Mouse (Mus musculus) myocyte (in vitro differentiated cells): ENCODE data around the gene Clic3. TPM values are rescaled to one million over a fixed set of nuclear protein-coding genes. Genes with fewer than 3 reads are reported as not detected.
A peak's percentile ranks its signal among the peaks of the same experiment; 100 is the strongest.

Experiments used
- H3K27me3 ChIP-seq: one replicate; pipeline ENCODE4 v1.6.1; 2011; ENCODE audit not compliant: control insufficient read depth, insufficient read depth, insufficient read length
- H3K36me3 ChIP-seq: one replicate; pipeline ENCODE4 v1.6.1; 2011; ENCODE audit not compliant: control insufficient read depth, insufficient read depth
- H3K4me2 ChIP-seq: one replicate; pipeline ENCODE4 v1.6.1; 2011; ENCODE audit warnings: low read depth, control low read depth
- H3K4me3 ChIP-seq: one replicate; pipeline ENCODE4 v1.5.1; 2011; ENCODE audit warnings: mild to moderate bottlenecking, control low read depth, moderate library complexity
- H3K79me2 ChIP-seq: one replicate; pipeline ENCODE4 v1.6.1; 2011; ENCODE audit not compliant: control insufficient read depth, insufficient read depth
- H3ac ChIP-seq: one replicate; pipeline ENCODE4 v1.6.1; 2011; ENCODE audit not compliant: control insufficient read depth, insufficient read length
- CEBPB ChIP-seq: IDR thresholded peaks from 2 replicates; pipeline ENCODE4 v1.6.1; 2011; ENCODE audit warnings: mild to moderate bottlenecking, moderate library complexity; ENCODE audit not compliant: poor library complexity, insufficient read depth, severe bottlenecking
- E2F4 ChIP-seq: IDR thresholded peaks from one replicate; pipeline ENCODE4 v1.6.1; 2011; ENCODE audit warnings: mild to moderate bottlenecking, control low read depth, moderate library complexity; ENCODE audit not compliant: insufficient read depth
- MAX ChIP-seq: IDR thresholded peaks from one replicate; pipeline ENCODE4 v1.6.1; 2011; ENCODE audit warnings: low read depth, mild to moderate bottlenecking, control low read depth
- MYOD1 ChIP-seq, 3 experiments: IDR thresholded peaks; one replicate each; pipeline ENCODE4 v1.6.1; 2011; ENCODE audit warnings: control low read depth in 2 of 3, low read depth in 2 of 3, mild to moderate bottlenecking in 2 of 3, moderate library complexity in 1 of 3; ENCODE audit not compliant: insufficient read length in 2 of 3, control insufficient read depth in 1 of 3
- MYOG ChIP-seq, 3 experiments: IDR thresholded peaks; one replicate each; pipeline ENCODE4 v1.6.1; 2011; ENCODE audit warnings: control low read depth in 2 of 3, low read depth in 2 of 3, mild to moderate bottlenecking in 2 of 3; ENCODE audit not compliant: insufficient read length in 2 of 3, control insufficient read depth in 1 of 3, insufficient read depth in 1 of 3
- POLR2A ChIP-seq: IDR thresholded peaks from one replicate; pipeline ENCODE4 v1.6.1; 2011; ENCODE audit warnings: low read depth, mild to moderate bottlenecking, control low read depth, moderate library complexity; ENCODE audit not compliant: insufficient read length
- POLR2AphosphoS2 ChIP-seq: IDR thresholded peaks from one replicate; pipeline ENCODE4 v1.6.1; 2011; ENCODE audit warnings: low read depth, control low read depth; ENCODE audit not compliant: insufficient read length
- REST ChIP-seq: IDR thresholded peaks from one replicate; pipeline ENCODE4 v1.6.1; 2011; ENCODE audit warnings: mild to moderate bottlenecking, control low read depth, moderate library complexity; ENCODE audit not compliant: insufficient read depth, insufficient read length
- SRF ChIP-seq: IDR thresholded peaks from one replicate; pipeline ENCODE4 v1.6.1; 2011; ENCODE audit warnings: low read depth; ENCODE audit not compliant: control insufficient read depth, insufficient read length
- TCF12 ChIP-seq: IDR thresholded peaks from one replicate; pipeline ENCODE4 v1.6.1; 2011; ENCODE audit warnings: mild to moderate bottlenecking, control low read depth; ENCODE audit not compliant: poor library complexity, insufficient read depth, severe bottlenecking
- TCF3 ChIP-seq: IDR thresholded peaks from one replicate; pipeline ENCODE4 v1.6.1; 2011; ENCODE audit warnings: low read depth, control low read depth; ENCODE audit not compliant: insufficient read length
- USF1 ChIP-seq: IDR thresholded peaks from one replicate; pipeline ENCODE4 v1.6.1; 2011; ENCODE audit warnings: low read depth, mild to moderate bottlenecking, control low read depth, moderate library complexity
- polyA plus RNA-seq: library from polyadenylated mRNA; unstranded; fragments of >200 nt; fragmentation: generic; extraction: Trizol; gene quantifications from one replicate; pipeline ENCODE4 v1.2.1, GENCODE M21; 2012; ENCODE audit warnings: missing spikeins

Gene Clic3
- polyA plus RNA-seq, 1 experiment, result 13.5 TPM

DNA sequence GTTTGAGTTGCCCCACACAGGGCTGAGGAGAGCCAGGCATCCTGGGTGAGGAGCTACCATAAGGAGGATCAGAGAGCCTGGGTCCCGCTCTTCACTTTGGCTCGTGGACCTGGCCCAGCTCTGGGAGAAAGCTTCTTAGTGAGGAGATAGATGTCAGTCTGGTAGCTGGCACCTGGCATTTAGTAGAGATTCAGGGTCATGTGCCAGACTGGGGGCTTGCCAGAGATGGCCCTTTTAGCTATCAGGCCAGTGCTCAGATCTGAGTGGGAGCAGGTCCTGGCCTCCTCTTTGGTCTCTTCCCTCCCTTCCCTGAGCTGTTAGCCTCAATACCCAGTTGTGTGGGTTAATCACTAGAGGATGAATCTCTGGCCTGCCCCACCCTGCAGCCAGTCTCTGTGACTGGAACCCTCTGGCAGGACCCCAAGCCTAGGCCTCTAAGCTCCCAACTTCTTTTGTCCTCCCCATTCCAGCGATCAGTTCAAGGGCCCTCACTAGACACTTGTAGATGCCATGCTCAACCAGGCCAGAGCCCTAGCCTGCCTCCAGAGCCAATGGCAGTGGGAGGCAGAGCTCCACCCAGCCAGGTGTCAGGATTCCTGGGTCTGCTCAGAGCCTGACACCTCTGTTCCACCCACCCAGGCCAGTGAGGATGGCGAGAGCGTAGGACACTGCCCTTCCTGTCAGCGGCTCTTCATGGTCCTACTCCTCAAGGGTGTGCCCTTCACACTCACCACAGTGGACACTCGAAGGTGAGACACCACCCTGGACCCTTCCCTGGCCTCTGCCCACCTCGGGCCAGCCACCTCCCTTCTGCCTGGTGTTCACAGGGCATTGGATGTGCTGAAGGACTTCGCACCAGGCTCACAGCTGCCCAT lies 621 bp downstream of the Clic3 start:
- Histone ChIP-seq H3K4me2 (peak overlapping the region; percentile 53), H3K79me2 (no peaks in the 10 kb centered on the region), H3K4me3 (no peak overlapping the region), H3K36me3 (no peaks in the 10 kb centered on the region), H3ac (no peak overlapping the region), H3K27me3 (no peaks in the 10 kb centered on the region)
- TF ChIP-seq MYOD1 (IDR thresholded peaks at IDR 0.05; ENCODE audit: control insufficient read depth in 1 of 3, insufficient read length in 2 of 3, low read depth in 2 of 3) (no peak), POLR2AphosphoS2 (peak; percentile 62)

DNA sequence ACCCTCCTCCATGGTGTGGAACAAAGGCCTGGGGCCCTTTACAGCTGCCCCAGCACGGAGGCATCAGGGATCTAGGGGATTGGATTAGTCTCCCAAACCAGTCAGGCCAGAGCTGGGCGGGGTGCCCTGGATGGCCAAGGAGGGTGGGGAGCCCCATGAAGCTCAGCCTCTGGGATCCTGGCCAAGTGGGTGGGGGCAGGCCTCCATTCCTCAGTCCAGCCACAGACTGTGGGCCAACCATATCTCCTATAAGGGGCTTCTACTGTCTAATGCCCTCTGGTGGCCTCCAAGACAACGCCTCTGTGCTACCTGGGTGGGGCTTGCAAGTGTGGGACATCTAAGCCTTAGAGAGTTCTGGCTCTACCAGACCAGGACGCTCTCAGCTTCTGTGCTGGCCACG lies 2.3 kb downstream of the Clic3 start:
- H3K79me2 ChIP-seq, result no peaks in the 10 kb centered on the region
- H3K27me3 ChIP-seq, result no peaks in the 10 kb centered on the region
- no peak overlapping the region for H3ac ChIP-seq
- peak overlapping the region; percentile 94 for H3K4me2 ChIP-seq
- H3K4me3 ChIP-seq, result peak overlapping the region; percentile 69
- no peaks in the 10 kb centered on the region for H3K36me3 ChIP-seq
- TF ChIP-seq CEBPB (no peak), SRF (no peak), POLR2A (no peak), MAX (no peak), TCF3 (no peak), POLR2AphosphoS2 (no peak), MYOD1 (IDR thresholded peaks at IDR 0.05; ENCODE audit: control insufficient read depth in 1 of 3, insufficient read length in 2 of 3, low read depth in 2 of 3) (no peak), TCF12 (no peak), REST (no peak), MYOG (IDR thresholded peaks at IDR 0.05; ENCODE audit: control insufficient read depth in 1 of 3, insufficient read depth in 1 of 3, insufficient read length in 2 of 3, low read depth in 2 of 3) (no peak), E2F4 (no peak)

GRCm38 (mm10) chr2:25460135-25460534 lies 3.5 kb downstream of the Clic3 start:
- Histone ChIP-seq H3K4me2 (peak overlapping the region; percentile 94), H3K36me3 (no peaks in the 10 kb centered on the region), H3K4me3 (peak overlapping the region; percentile 69), H3ac (peak overlapping the region; percentile 57), H3K79me2 (no peaks in the 10 kb centered on the region), H3K27me3 (no peaks in the 10 kb centered on the region)
- TF ChIP-seq TCF12 (no peak), POLR2AphosphoS2 (no peak)

DNA sequence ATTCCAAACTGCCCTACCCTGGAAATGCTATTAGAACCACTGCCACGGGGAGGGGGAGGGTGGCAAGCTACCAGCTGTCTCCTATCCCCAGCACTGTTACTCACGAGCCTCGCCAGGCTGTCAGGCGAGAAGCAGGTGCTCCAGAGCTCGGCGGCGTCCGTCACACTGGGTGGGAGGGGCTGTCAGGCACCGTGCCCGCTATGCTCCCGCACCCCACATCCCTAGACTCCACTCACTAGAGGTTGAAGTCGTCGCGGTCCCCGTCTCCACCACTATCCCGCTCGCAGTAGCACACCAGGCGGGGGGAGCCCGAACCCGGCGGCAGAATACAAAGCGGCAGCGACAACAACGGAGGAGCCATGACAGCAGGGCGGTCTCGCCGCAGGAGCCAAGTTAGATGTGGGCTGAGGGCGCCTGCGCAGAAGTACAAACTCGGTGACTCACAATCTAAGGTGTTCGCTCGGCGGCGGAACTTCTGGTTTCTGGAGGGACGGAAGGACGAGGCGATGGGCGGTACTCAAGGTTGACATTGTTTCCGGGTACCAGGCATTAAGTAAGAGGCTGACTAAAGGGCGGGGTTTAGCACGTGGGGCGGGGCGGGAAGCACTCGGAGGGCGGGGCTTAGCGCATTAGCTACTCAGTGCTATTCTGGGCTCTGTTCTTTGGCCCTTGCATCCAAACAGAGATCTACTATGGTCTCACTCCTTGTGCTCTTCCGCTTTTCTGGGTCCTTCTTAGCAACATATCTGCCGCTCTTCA lies 4.1 kb downstream of the Clic3 start, which contains the start of gene Paxx:
Paxx (minus strand) TSS at position 544 of the 759 bp plus-strand sequence.
- Histone ChIP-seq H3ac (peak within 1 kb of the TSS; percentile 57), H3K4me2 (peak within 1 kb of the TSS; percentile 94), H3K4me3 (peak within 1 kb of the TSS; percentile 69), H3K36me3 (no peaks in the 10 kb centered on the region), H3K27me3 (no peaks in the 10 kb centered on the region), H3K79me2 (no peaks in the 10 kb centered on the region)
- TF ChIP-seq TCF12, result peak; percentile 93
- TF ChIP-seq CEBPB, result no peak
- TF ChIP-seq E2F4, result no peak
- TF ChIP-seq POLR2A, result peak; percentile 65
- peak; percentile 52 for TF ChIP-seq SRF
- peak; percentile 89 for TF ChIP-seq TCF3
- TF ChIP-seq MAX, result no peak
- TF ChIP-seq MYOG (IDR thresholded peaks at IDR 0.05; ENCODE audit: control insufficient read depth in 1 of 3, insufficient read depth in 1 of 3, insufficient read length in 2 of 3, low read depth in 2 of 3), result peak; percentile 88 to 100 (median 98)
- TF ChIP-seq REST, result no peak
- peak; percentile 32 for TF ChIP-seq POLR2AphosphoS2
- no peak for TF ChIP-seq USF1
- TF ChIP-seq MYOD1 (IDR thresholded peaks at IDR 0.05; ENCODE audit: control insufficient read depth in 1 of 3, insufficient read length in 2 of 3, low read depth in 2 of 3), result peak; percentile 86 to 99 (median 99)

GRCm38 (mm10) chr2:25461407-25461806 lies 4.8 kb downstream of the Clic3 start:
- TF ChIP-seq CEBPB (no peak), USF1 (no peak), MYOG (IDR thresholded peaks at IDR 0.05; ENCODE audit: control insufficient read depth in 1 of 3, insufficient read depth in 1 of 3, insufficient read length in 2 of 3, low read depth in 2 of 3) (no peak), POLR2A (no peak), MYOD1 (IDR thresholded peaks at IDR 0.05; ENCODE audit: control insufficient read depth in 1 of 3, insufficient read length in 2 of 3, low read depth in 2 of 3) (no peak), TCF3 (no peak), MAX (no peak), POLR2AphosphoS2 (no peak), SRF (no peak), TCF12 (no peak), E2F4 (no peak), REST (no peak)
- Histone ChIP-seq H3K4me3 (peak overlapping the region; percentile 69), H3K27me3 (no peaks in the 10 kb centered on the region), H3ac (no peak overlapping the region), H3K36me3 (no peaks in the 10 kb centered on the region), H3K4me2 (peak overlapping the region; percentile 85), H3K79me2 (no peaks in the 10 kb centered on the region)
